Mouse (Mus musculus): ENCODE results near the gene Vasp. TPM values are rescaled to one million over a fixed set of nuclear protein-coding genes. Genes with fewer than 3 reads are reported as not detected.

Vasp gene
- polyA plus RNA-seq, 1 experiment from 2014 or later, result 32.8 TPM

- ATAC-seq (ENCODE audit: low read depth), result no peak
- WGBS (ENCODE audit: insufficient replicate concordance), result 74% methylated on average over 2 of the region's 2 CpGs
- Histone ChIP-seq H3K27ac (ENCODE audit: low read length) (no peak overlapping the region), H3K4me3 (ENCODE audit: low read depth, low read length) (no peak overlapping the region), H3K4me2 (ENCODE audit: low read depth, low read length) (no peak overlapping the region), H3K36me3 (ENCODE audit: control insufficient read depth, insufficient read depth) (peaks cover 3% of the 10 kb centered on the region; the same call in 1 of the 2 replicates), H3K4me1 (ENCODE audit: control insufficient read depth, low read depth, low read length) (peaks cover 63% of the 10 kb centered on the region), H3K27me3 (ENCODE audit: control insufficient read depth, insufficient read depth, low read depth, low read length) (no peaks in the 10 kb centered on the region), H3K9ac (ENCODE audit: low read depth, low read length) (no peak overlapping the region; the same call in 1 of the 2 replicates), H3K9me3 (replicated peaks; ENCODE audit: control insufficient read depth, low read length) (no peaks in the 10 kb centered on the region)
Observed at GRCm38 (mm10) chr7:19236411-19236810, 35.2 kb downstream of the Vasp start.

GRCm38 (mm10) chr7:19235092-19235671 lies 36.4 kb downstream of the Vasp start:
- Histone ChIP-seq H3K27me3 (ENCODE audit: control insufficient read depth, insufficient read depth, low read depth, low read length) (no peaks in the 10 kb centered on the region), H3K4me3 (ENCODE audit: low read depth, low read length) (no peak overlapping the region), H3K9ac (ENCODE audit: low read depth, low read length) (no peak overlapping the region), H3K27ac (ENCODE audit: low read length) (no peak overlapping the region; the same call in 1 of the 2 replicates), H3K9me3 (replicated peaks; ENCODE audit: control insufficient read depth, low read length) (no peaks in the 10 kb centered on the region), H3K4me1 (ENCODE audit: control insufficient read depth, low read depth, low read length) (peaks cover 53% of the 10 kb centered on the region), H3K36me3 (ENCODE audit: control insufficient read depth, insufficient read depth) (peaks cover 3% of the 10 kb centered on the region; the same call in 1 of the 2 replicates), H3K4me2 (ENCODE audit: low read depth, low read length) (no peak overlapping the region)
- no peak for ATAC-seq (ENCODE audit: low read depth)
- WGBS (ENCODE audit: insufficient replicate concordance), result 60% methylated on average over 2 of the region's 2 CpGs

GRCm38 (mm10) chr7:19234652-19235051 lies 37.0 kb downstream of the Vasp start:
- H3K9me3 ChIP-seq (replicated peaks; ENCODE audit: control insufficient read depth, low read length), result no peaks in the 10 kb centered on the region
- peaks cover 3% of the 10 kb centered on the region; the same call in 1 of the 2 replicates for H3K36me3 ChIP-seq (ENCODE audit: control insufficient read depth, insufficient read depth)
- H3K27ac ChIP-seq (ENCODE audit: low read length), result no peak overlapping the region
- H3K27me3 ChIP-seq (ENCODE audit: control insufficient read depth, insufficient read depth, low read depth, low read length), result no peaks in the 10 kb centered on the region
- 66% methylated on average over 5 of the region's 5 CpGs for WGBS (ENCODE audit: insufficient replicate concordance)
- ATAC-seq (ENCODE audit: low read depth), result no peak
- peaks cover 53% of the 10 kb centered on the region for H3K4me1 ChIP-seq (ENCODE audit: control insufficient read depth, low read depth, low read length)
- H3K9ac ChIP-seq (ENCODE audit: low read depth, low read length), result no peak overlapping the region
- H3K4me3 ChIP-seq (ENCODE audit: low read depth, low read length), result no peak overlapping the region
- no peak overlapping the region for H3K4me2 ChIP-seq (ENCODE audit: low read depth, low read length)

GRCm38 (mm10) chr7:19231849-19232248 lies 39.8 kb downstream of the Vasp start:
- Histone ChIP-seq H3K27me3 (ENCODE audit: control insufficient read depth, insufficient read depth, low read depth, low read length) (no peaks in the 10 kb centered on the region), H3K4me2 (ENCODE audit: low read depth, low read length) (no peak overlapping the region), H3K9ac (ENCODE audit: low read depth, low read length) (no peak overlapping the region), H3K36me3 (ENCODE audit: control insufficient read depth, insufficient read depth) (peaks cover 3% of the 10 kb centered on the region; the same call in 1 of the 2 replicates), H3K9me3 (replicated peaks; ENCODE audit: control insufficient read depth, low read length) (no peaks in the 10 kb centered on the region), H3K4me3 (ENCODE audit: low read depth, low read length) (no peak overlapping the region), H3K4me1 (ENCODE audit: control insufficient read depth, low read depth, low read length) (peaks cover 42% of the 10 kb centered on the region), H3K27ac (ENCODE audit: low read length) (no peak overlapping the region)
- 62% methylated on average over 3 of the region's 3 CpGs for WGBS (ENCODE audit: insufficient replicate concordance)
- ATAC-seq (ENCODE audit: low read depth), result no peak

- H3K9ac ChIP-seq (ENCODE audit: low read depth, low read length), result no peak overlapping the region
- no peak for ATAC-seq (ENCODE audit: low read depth)
- no peak overlapping the region for H3K4me2 ChIP-seq (ENCODE audit: low read depth, low read length)
- H3K4me3 ChIP-seq (ENCODE audit: low read depth, low read length), result no peak overlapping the region
- peaks cover 39% of the 10 kb centered on the region for H3K4me1 ChIP-seq (ENCODE audit: control insufficient read depth, low read depth, low read length)
- peaks cover 3% of the 10 kb centered on the region; the same call in 1 of the 2 replicates for H3K36me3 ChIP-seq (ENCODE audit: control insufficient read depth, insufficient read depth)
- no peaks in the 10 kb centered on the region for H3K27me3 ChIP-seq (ENCODE audit: control insufficient read depth, insufficient read depth, low read depth, low read length)
- H3K27ac ChIP-seq (ENCODE audit: low read length), result no peak overlapping the region
- no peaks in the 10 kb centered on the region for H3K9me3 ChIP-seq (replicated peaks; ENCODE audit: control insufficient read depth, low read length)
- 87% methylated on average over 5 of the region's 5 CpGs for WGBS (ENCODE audit: insufficient replicate concordance)
Observed at GRCm38 (mm10) chr7:19230899-19231298, 40.7 kb downstream of the Vasp start.

GRCm38 (mm10) chr7:19230041-19230580 lies 41.5 kb downstream of the Vasp start:
- Histone ChIP-seq H3K4me3 (ENCODE audit: low read depth, low read length) (no peak overlapping the region; the same call in 1 of the 2 replicates), H3K9me3 (replicated peaks; ENCODE audit: control insufficient read depth, low read length) (no peaks in the 10 kb centered on the region)

GRCm38 (mm10) chr7:19229404-19229803 lies 42.2 kb downstream of the Vasp start:
- ATAC-seq (ENCODE audit: low read depth), result no peak
- Histone ChIP-seq H3K36me3 (ENCODE audit: control insufficient read depth, insufficient read depth) (peaks cover 3% of the 10 kb centered on the region; the same call in 1 of the 2 replicates), H3K27me3 (ENCODE audit: control insufficient read depth, insufficient read depth, low read depth, low read length) (no peaks in the 10 kb centered on the region), H3K4me3 (ENCODE audit: low read depth, low read length) (peak overlapping the region; percentile 77), H3K27ac (ENCODE audit: low read length) (peak overlapping the region; percentile 93), H3K4me2 (ENCODE audit: low read depth, low read length) (peak overlapping the region; percentile 78), H3K9ac (ENCODE audit: low read depth, low read length) (peak overlapping the region; percentile 85), H3K4me1 (ENCODE audit: control insufficient read depth, low read depth, low read length) (peaks cover 41% of the 10 kb centered on the region), H3K9me3 (replicated peaks; ENCODE audit: control insufficient read depth, low read length) (no peaks in the 10 kb centered on the region)
- WGBS (ENCODE audit: insufficient replicate concordance), result 24% methylated on average over 5 of the region's 5 CpGs

More at GRCm38 (mm10) chr7:19230041-19230580, 41.5 kb downstream of the Vasp start:
- peak overlapping the region; percentile 78 for H3K4me2 ChIP-seq (ENCODE audit: low read depth, low read length)
- no peak for ATAC-seq (ENCODE audit: low read depth)
- H3K27ac ChIP-seq (ENCODE audit: low read length), result no peak overlapping the region
- no peak overlapping the region for H3K9ac ChIP-seq (ENCODE audit: low read depth, low read length)
- H3K36me3 ChIP-seq (ENCODE audit: control insufficient read depth, insufficient read depth), result peaks cover 3% of the 10 kb centered on the region; the same call in 1 of the 2 replicates
- 88% methylated on average over 2 of the region's 2 CpGs for WGBS (ENCODE audit: insufficient replicate concordance)
- no peaks in the 10 kb centered on the region for H3K27me3 ChIP-seq (ENCODE audit: control insufficient read depth, insufficient read depth, low read depth, low read length)
- H3K4me1 ChIP-seq (ENCODE audit: control insufficient read depth, low read depth, low read length), result peaks cover 39% of the 10 kb centered on the region

- H3K27ac ChIP-seq (ENCODE audit: low read length), result peak overlapping the region; percentile 93
- H3K4me1 ChIP-seq (ENCODE audit: control insufficient read depth, low read depth, low read length), result peaks cover 48% of the 10 kb centered on the region
- no peaks in the 10 kb centered on the region for H3K9me3 ChIP-seq (replicated peaks; ENCODE audit: control insufficient read depth, low read length)
- no peaks in the 10 kb centered on the region for H3K27me3 ChIP-seq (ENCODE audit: control insufficient read depth, insufficient read depth, low read depth, low read length)
- H3K4me3 ChIP-seq (ENCODE audit: low read depth, low read length), result peak overlapping the region; percentile 77
- no peaks in the 10 kb centered on the region; the same call in 1 of the 2 replicates for H3K36me3 ChIP-seq (ENCODE audit: control insufficient read depth, insufficient read depth)
- H3K4me2 ChIP-seq (ENCODE audit: low read depth, low read length), result peak overlapping the region; percentile 78
- peak overlapping the region; percentile 85 for H3K9ac ChIP-seq (ENCODE audit: low read depth, low read length)
- 0% methylated on average over 14 of the region's 14 CpGs for WGBS (ENCODE audit: insufficient replicate concordance)
- no peak for ATAC-seq (ENCODE audit: low read depth)
Observed at GRCm38 (mm10) chr7:19228793-19229148, 42.8 kb downstream of the Vasp start.

All from liver, embryonic 16.5 days (tissue).